13 mouse cellular contexts compared by ENCODE assay signal in genomic region chr17:63289317-63289913, GRCm38 (mm10).
DNase-seq lines count a peak whose midpoint lies in the region; ATAC-seq and TF ChIP-seq lines count a peak whose summit lies in the region.
"Had no signal": no experiment of that assay in that cellular context is flagged by ENCODE, and none has a peak within 500 bp of the region (broad histone marks: within the 10 kb centered on the region; RNA-seq: fewer than 3 reads in every experiment).

No protein-coding gene starts in this region.

- H3K27ac ChIP-seq in kidney, postnatal 0 days: no peak overlapping the region
- H3K27ac ChIP-seq in MEL (ENCODE audit: control insufficient read depth, low read depth, low read length): no peak overlapping the region
- no peak overlapping the region for H3K27ac ChIP-seq in midbrain, embryonic 10.5 days (replicated peaks)
- H3K27ac ChIP-seq in forebrain, embryonic 16.5 days (ENCODE audit: low read length): no peak overlapping the region
- H3K27ac ChIP-seq: heart, adult 2 months; neural tube, embryonic 12.5 days had no signal

- H3K9me3 ChIP-seq in kidney, postnatal 0 days (replicated peaks; ENCODE audit: low read length): no peaks in the 10 kb centered on the region
- H3K9me3 ChIP-seq in MEL (replicated peaks; ENCODE audit: insufficient read depth, low read length): no peaks in the 10 kb centered on the region
- no peaks in the 10 kb centered on the region for H3K9me3 ChIP-seq in midbrain, embryonic 10.5 days (replicated peaks)
- no peaks in the 10 kb centered on the region for H3K9me3 ChIP-seq in forebrain, embryonic 16.5 days (ENCODE audit: control insufficient read depth, low read length)
- H3K9me3 ChIP-seq: G1E; neural tube, embryonic 12.5 days had no signal

- no peak for TF ChIP-seq RAD21 in MEL (IDR thresholded peaks at IDR 0.05; ENCODE audit: low read depth, low read length)

- no peak for ATAC-seq in kidney, postnatal 0 days (replicated peaks; ENCODE audit: low FRiP score, low read depth)
- ATAC-seq in forebrain, embryonic 16.5 days: no peak
- ATAC-seq: liver, postnatal 0 days had no signal

- H3K27me3 ChIP-seq in kidney, postnatal 0 days (ENCODE audit: insufficient read depth, low read length): no peaks in the 10 kb centered on the region
- H3K27me3 ChIP-seq in MEL (ENCODE audit: control insufficient read depth in 1 of 2, insufficient read depth in 2 of 2, low read length in 2 of 2): no peaks in the 10 kb centered on the region
- H3K27me3 ChIP-seq in midbrain, embryonic 10.5 days (ENCODE audit: low read depth, poor library complexity, severe bottlenecking): no peaks in the 10 kb centered on the region
- H3K27me3 ChIP-seq in forebrain, embryonic 16.5 days (replicated peaks; ENCODE audit: control insufficient read depth, insufficient read depth, low read length): no peaks in the 10 kb centered on the region
- H3K27me3 ChIP-seq: neural tube, embryonic 12.5 days had no signal

- H3K36me3 ChIP-seq in kidney, postnatal 0 days (ENCODE audit: insufficient read depth, low read length): no peaks in the 10 kb centered on the region
- H3K36me3 ChIP-seq in MEL (ENCODE audit: control insufficient read depth in 1 of 2, insufficient read depth in 2 of 2, low read length in 2 of 2): peaks cover 0 to 3% of the 10 kb centered on the region in 2 experiments; a peak in 2 of 4 replicates
- no peaks in the 10 kb centered on the region for H3K36me3 ChIP-seq in midbrain, embryonic 10.5 days
- no peaks in the 10 kb centered on the region for H3K36me3 ChIP-seq in forebrain, embryonic 16.5 days (ENCODE audit: control insufficient read depth, insufficient read depth)
- H3K36me3 ChIP-seq: neural tube, embryonic 12.5 days had no signal

- H3K9ac ChIP-seq in kidney, postnatal 0 days (ENCODE audit: low read depth, low read length): no peak overlapping the region
- no peak overlapping the region for H3K9ac ChIP-seq in MEL (ENCODE audit: control insufficient read depth, low read depth, low read length, poor library complexity, severe bottlenecking)
- no peak overlapping the region for H3K9ac ChIP-seq in forebrain, embryonic 16.5 days (replicated peaks; ENCODE audit: low read depth, low read length)
- H3K9ac ChIP-seq: liver, postnatal 0 days; neural tube, embryonic 12.5 days had no signal

- TF ChIP-seq CTCF in kidney, postnatal 0 days (IDR thresholded peaks at IDR 0.05; ENCODE audit: low read depth): no peak
- TF ChIP-seq CTCF in MEL (IDR thresholded peaks at IDR 0.05 in 2 of 3, conservative IDR thresholded peaks at IDR 0.05 in 1 of 3; ENCODE audit: control insufficient read depth in 1 of 3, insufficient read depth in 1 of 3, low read depth in 2 of 3, low read length in 3 of 3, poor library complexity in 1 of 3, severe bottlenecking in 1 of 3): no peak

- no peaks in the 10 kb centered on the region for H3K4me1 ChIP-seq in kidney, postnatal 0 days (replicated peaks; ENCODE audit: insufficient read depth, low read length)
- H3K4me1 ChIP-seq in MEL (ENCODE audit: control insufficient read depth in 1 of 2, insufficient read depth in 2 of 2, low read length in 2 of 2): peaks cover 0 to under 1% of the 10 kb centered on the region in 2 experiments; a peak in 2 of 4 replicates
- H3K4me1 ChIP-seq in midbrain, embryonic 10.5 days: peaks cover 25% of the 10 kb centered on the region
- H3K4me1 ChIP-seq in forebrain, embryonic 16.5 days (replicated peaks; ENCODE audit: control insufficient read depth, insufficient read depth, low read length): peaks cover 21% of the 10 kb centered on the region
- H3K4me1 ChIP-seq: neural tube, embryonic 12.5 days had no signal

- H3K4me3 ChIP-seq in kidney, postnatal 0 days (replicated peaks; ENCODE audit: low read depth, low read length): no peak overlapping the region
- H3K4me3 ChIP-seq in MEL (ENCODE audit: control insufficient read depth in 1 of 2, insufficient read depth in 1 of 2, low read depth in 2 of 2, low read length in 2 of 2): no peak overlapping the region
- no peak overlapping the region for H3K4me3 ChIP-seq in midbrain, embryonic 10.5 days
- H3K4me3 ChIP-seq in forebrain, embryonic 16.5 days (replicated peaks; ENCODE audit: low read length): no peak overlapping the region
- H3K4me3 ChIP-seq: erythroblast, embryonic 14.5 days; heart, adult 2 months; neural tube, embryonic 12.5 days had no signal

- H3K4me2 ChIP-seq in kidney, postnatal 0 days (ENCODE audit: low read length): no peak overlapping the region
- no peak overlapping the region for H3K4me2 ChIP-seq in forebrain, embryonic 16.5 days (ENCODE audit: low read length)
- H3K4me2 ChIP-seq: neural tube, embryonic 12.5 days had no signal

- 62% methylated on average over 1 of the region's 1 CpGs for WGBS in kidney, postnatal 0 days
- WGBS in midbrain, embryonic 10.5 days: 91% methylated on average over 1 of the region's 1 CpGs
- WGBS in forebrain, embryonic 16.5 days: 97% methylated on average over 1 of the region's 1 CpGs

- intact Hi-C loops in heart, postnatal 14 days (cut with DNase I): no loop called here

- no peak for TF ChIP-seq POLR2A in MEL (IDR thresholded peaks at IDR 0.05; ENCODE audit: control insufficient read depth in 1 of 2, insufficient read depth in 1 of 2, low read depth in 1 of 2, low read length in 2 of 2, poor library complexity in 1 of 2)

- DNase-seq in kidney, postnatal 0 days (ENCODE audit: low spot score): peak; percentile 40
- no peak for DNase-seq in kidney, adult 18-20 months
- peak; percentile 17 for DNase-seq in MEL (ENCODE audit: low read depth, low spot score)
- DNase-seq in cerebellum, adult 11-12 months: peak; percentile 31
- DNase-seq in heart, postnatal 14 days: peak; percentile 30 to 71
- no peak for DNase-seq in midbrain, embryonic 10.5 days (ENCODE audit: low spot score)
- no peak for DNase-seq in spleen, postnatal 10 days (ENCODE audit: low spot score in 2 of 2)
- DNase-seq: liver, postnatal 0 days had no signal

- TF ChIP-seq EP300 in MEL (IDR thresholded peaks at IDR 0.05; ENCODE audit: low read depth in 1 of 2, low read length in 2 of 2): no peak

- no peaks in the 10 kb centered on the region for H3K79me2 ChIP-seq in MEL (ENCODE audit: control insufficient read depth, insufficient read depth, low read length, poor library complexity)

TF ChIP-seq in MEL, 35 proteins besides CTCF, POLR2A, EP300 and RAD21:
- TF ChIP-seq MAFK (IDR thresholded peaks at IDR 0.05; ENCODE audit: borderline replicate concordance, low read depth, low read length) (peak; percentile 93), POLR2AphosphoS2 (IDR thresholded peaks at IDR 0.05; ENCODE audit: low read length) (no peak)

Comparison
In these comparisons a context has a peak if more than half of its experiments do, and no peak if none do; other contexts are left out.
1. DNase-seq: peak in kidney, postnatal 0 days (single experiment), MEL (single experiment), cerebellum, adult 11-12 months (single experiment) and heart, postnatal 14 days (2 of 2); none in kidney, adult 18-20 months (single experiment), midbrain, embryonic 10.5 days (single experiment) and spleen, postnatal 10 days (0 of 2).